Mouse (Mus musculus) midbrain, embryonic 13.5 days (tissue): ENCODE measurements around the gene Exosc2. TPM values are rescaled to one million over a fixed set of nuclear protein-coding genes. Genes with fewer than 3 reads are reported as not detected.

Source experiments
- ATAC-seq: fragments of 200-750 bp; cut with Nextera tagmentation; 2 replicates; pipeline ENCODE4 v1.8.0; 2017; ENCODE audit warnings: mild to moderate bottlenecking, moderate TSS enrichment, moderate library complexity
- H3K27ac ChIP-seq: fragments of 300-500 bp; sonication (generic); 2 replicates; pipeline ENCODE4 v1.5.1; 2015; ENCODE audit warnings: inconsistent platforms, mild to moderate bottlenecking, moderate library complexity
- H3K27me3 ChIP-seq: fragments of 300-500 bp; sonication (generic); 2 replicates; pipeline ENCODE4 v1.6.1; 2015; ENCODE audit warnings: mild to moderate bottlenecking, inconsistent platforms
- H3K36me3 ChIP-seq: fragments of 300-500 bp; sonication (generic); 2 replicates; pipeline ENCODE4 v1.6.1; 2015; ENCODE audit warnings: mild to moderate bottlenecking, inconsistent platforms
- H3K4me1 ChIP-seq: fragments of 300-500 bp; sonication (generic); replicated peaks from 2 replicates; pipeline ENCODE4 v1.6.1; 2015; ENCODE audit warnings: inconsistent platforms
- H3K4me2 ChIP-seq: fragments of 300-500 bp; sonication (generic); replicated peaks from 2 replicates; pipeline ENCODE4 v1.6.1; 2015; ENCODE audit warnings: moderate library complexity, mild to moderate bottlenecking, inconsistent platforms
- H3K4me3 ChIP-seq: fragments of 300-500 bp; sonication (generic); replicated peaks from 2 replicates; pipeline ENCODE4 v1.5.1; 2015; ENCODE audit warnings: mild to moderate bottlenecking, inconsistent platforms
- H3K9ac ChIP-seq: fragments of 300-500 bp; sonication (generic); replicated peaks from 2 replicates; pipeline ENCODE4 v1.6.1; 2015; ENCODE audit warnings: mild to moderate bottlenecking, inconsistent platforms
- H3K9me3 ChIP-seq: fragments of 300-500 bp; sonication (generic); 2 replicates; pipeline ENCODE4 v1.6.1; 2016; ENCODE audit warnings: mild to moderate bottlenecking, inconsistent platforms
- WGBS: fragments of 180-500 bp; shearing (Covaris S2); methylation state at CpG from one replicate; pipeline ENCODE4 v1.1.7; 2015; 5-methylcytosine and 5-hydroxymethylcytosine counted together
- polyA plus RNA-seq: library from polyadenylated mRNA; unstranded; fragments of >200 nt; fragmentation: Nextera tagmentation; extraction: Ambion mirVana; gene quantifications from 2 replicates; pipeline ENCODE4 v1.2.1, GENCODE M21; 2015

The Exosc2 gene
- polyA plus RNA-seq, 1 experiment from 2014 or later: 45.7 TPM

- H3K36me3 ChIP-seq: 0 out of 2 replicates have a peak, but pooled peaks cover 3% of the 10 kb centered on the region
- ATAC-seq: peak; percentile 37
- H3K4me1 ChIP-seq: peaks cover 74% of the 10 kb centered on the region
- H3K27ac ChIP-seq: peak overlapping the region; percentile 36; the same call in 1 of the 2 replicates
- peak overlapping the region; percentile 59 for H3K4me2 ChIP-seq
- peak overlapping the region; percentile 49; the same call in 1 of the 2 replicates for H3K9ac ChIP-seq
- peaks cover 97% of the 10 kb centered on the region for H3K27me3 ChIP-seq
- peak overlapping the region; percentile 40 for H3K4me3 ChIP-seq
- WGBS: under 1% methylated on average over 48 of the region's 48 CpGs
- H3K9me3 ChIP-seq: no peaks in the 10 kb centered on the region
Measured at GRCm38 (mm10) chr2:31640609-31641507, 29.7 kb upstream of the Exosc2 start.

GRCm38 (mm10) chr2:31641508-31641830 lies 29.0 kb upstream of the Exosc2 start:
- Histone ChIP-seq H3K27ac (no peak overlapping the region), H3K36me3 (0 out of 2 replicates have a peak, but pooled peaks cover 3% of the 10 kb centered on the region), H3K9ac (0 out of 2 replicates have a peak overlapping the region, but pooled peaks have one; percentile 19), H3K27me3 (peaks cover 97% of the 10 kb centered on the region), H3K4me1 (peaks cover 68% of the 10 kb centered on the region), H3K4me2 (peak overlapping the region; percentile 59), H3K4me3 (peak overlapping the region; percentile 40), H3K9me3 (no peaks in the 10 kb centered on the region)
- WGBS: 2% methylated on average over 11 of the region's 11 CpGs
- ATAC-seq: no peak

- no peak for ATAC-seq
- no peak overlapping the region for H3K27ac ChIP-seq
- peaks cover 63% of the 10 kb centered on the region for H3K4me1 ChIP-seq
- H3K9me3 ChIP-seq: no peaks in the 10 kb centered on the region
- peak overlapping the region; percentile 40 for H3K4me3 ChIP-seq
- H3K27me3 ChIP-seq: peaks cover 97% of the 10 kb centered on the region
- WGBS: 2% methylated on average over 18 of the region's 18 CpGs
- no peak overlapping the region for H3K9ac ChIP-seq
- peak overlapping the region; percentile 59 for H3K4me2 ChIP-seq
- H3K36me3 ChIP-seq: 0 out of 2 replicates have a peak, but pooled peaks cover 3% of the 10 kb centered on the region
Measured at GRCm38 (mm10) chr2:31641929-31642328, 28.6 kb upstream of the Exosc2 start.

- 1% methylated on average over 102 of the region's 109 CpGs for WGBS
- Histone ChIP-seq H3K27me3 (peaks cover 96% of the 10 kb centered on the region), H3K27ac (no peak overlapping the region), H3K4me1 (peaks cover 16% of the 10 kb centered on the region), H3K9ac (peak overlapping the region; percentile 65), H3K9me3 (no peaks in the 10 kb centered on the region), H3K36me3 (no peaks in the 10 kb centered on the region), H3K4me3 (peak overlapping the region; percentile 54), H3K4me2 (peak overlapping the region; percentile 92)
- peak; percentile 90 for ATAC-seq
Measured at GRCm38 (mm10) chr2:31653971-31654853, 16.3 kb upstream of the Exosc2 start.

- no peak for ATAC-seq
- peaks cover 16% of the 10 kb centered on the region for H3K4me1 ChIP-seq
- H3K9me3 ChIP-seq: no peaks in the 10 kb centered on the region
- peak overlapping the region; percentile 92 for H3K4me2 ChIP-seq
- H3K9ac ChIP-seq: peak overlapping the region; percentile 65; the same call in 1 of the 2 replicates
- WGBS: 6% methylated on average over 22 of the region's 22 CpGs
- no peak overlapping the region for H3K27ac ChIP-seq
- H3K27me3 ChIP-seq: peaks cover 96% of the 10 kb centered on the region
- no peaks in the 10 kb centered on the region for H3K36me3 ChIP-seq
- H3K4me3 ChIP-seq: peak overlapping the region; percentile 54
Measured at GRCm38 (mm10) chr2:31654854-31655559, 15.5 kb upstream of the Exosc2 start.

GRCm38 (mm10) chr2:31656374-31656773 lies 14.1 kb upstream of the Exosc2 start:
- H3K36me3 ChIP-seq: no peaks in the 10 kb centered on the region
- peaks cover 16% of the 10 kb centered on the region for H3K4me1 ChIP-seq
- H3K4me3 ChIP-seq: no peak overlapping the region
- H3K9ac ChIP-seq: no peak overlapping the region
- peaks cover 94% of the 10 kb centered on the region for H3K27me3 ChIP-seq
- H3K27ac ChIP-seq: no peak overlapping the region
- no peak overlapping the region for H3K4me2 ChIP-seq
- H3K9me3 ChIP-seq: no peaks in the 10 kb centered on the region
- WGBS: 88% methylated on average over 7 of the region's 7 CpGs
- ATAC-seq: no peak

GRCm38 (mm10) chr2:31662939-31663803 lies 7.3 kb upstream of the Exosc2 start:
- H3K27me3 ChIP-seq: peaks cover 90% of the 10 kb centered on the region
- 79% methylated on average over 8 of the region's 8 CpGs for WGBS

GRCm38 (mm10) chr2:31663804-31664180 lies 6.7 kb upstream of the Exosc2 start:
- Histone ChIP-seq H3K36me3 (no peaks in the 10 kb centered on the region), H3K4me2 (no peak overlapping the region), H3K4me3 (no peak overlapping the region), H3K9ac (no peak overlapping the region), H3K27ac (no peak overlapping the region), H3K9me3 (no peaks in the 10 kb centered on the region), H3K27me3 (peaks cover 84% of the 10 kb centered on the region), H3K4me1 (no peaks in the 10 kb centered on the region)
- whole genome bisulfite sequencing: 96% methylated on average over 1 of the region's 1 CpGs
- ATAC-seq: no peak

More at GRCm38 (mm10) chr2:31662939-31663803, 7.3 kb upstream of the Exosc2 start:
- ATAC-seq: no peak
- Histone ChIP-seq H3K9ac (no peak overlapping the region), H3K4me2 (no peak overlapping the region), H3K9me3 (no peaks in the 10 kb centered on the region), H3K27ac (no peak overlapping the region), H3K4me3 (no peak overlapping the region), H3K4me1 (no peaks in the 10 kb centered on the region), H3K36me3 (no peaks in the 10 kb centered on the region)

GRCm38 (mm10) chr2:31667332-31667731 lies 3.2 kb upstream of the Exosc2 start:
- no peak overlapping the region for H3K4me3 ChIP-seq
- peaks cover 54% of the 10 kb centered on the region for H3K27me3 ChIP-seq
- no peak overlapping the region for H3K9ac ChIP-seq
- 0 out of 2 replicates have a peak, but pooled peaks cover 1% of the 10 kb centered on the region for H3K36me3 ChIP-seq
- H3K4me1 ChIP-seq: peaks cover 13% of the 10 kb centered on the region
- no peak overlapping the region for H3K27ac ChIP-seq
- H3K4me2 ChIP-seq: no peak overlapping the region
- no peaks in the 10 kb centered on the region for H3K9me3 ChIP-seq
- 24% methylated on average over 4 of the region's 4 CpGs for WGBS
- ATAC-seq: no peak

- 97% methylated on average over 6 of the region's 6 CpGs for WGBS
- Histone ChIP-seq H3K9ac (no peak overlapping the region), H3K36me3 (peaks cover 74% of the 10 kb centered on the region), H3K4me3 (no peak overlapping the region), H3K4me1 (0 out of 2 replicates have a peak, but pooled peaks cover under 1% of the 10 kb centered on the region), H3K4me2 (no peak overlapping the region), H3K27me3 (no peaks in the 10 kb centered on the region), H3K27ac (no peak overlapping the region), H3K9me3 (no peaks in the 10 kb centered on the region)
- no peak for ATAC-seq
Measured at GRCm38 (mm10) chr2:31678641-31679040, 8.1 kb downstream of the Exosc2 start.
